Mouse (Mus musculus) heart, embryonic 16.5 days (tissue): Measurements from ENCODE around the gene Magi1. TPM values are rescaled to one million over a fixed set of nuclear protein-coding genes. Genes with fewer than 3 reads are reported as not detected.
"Not testable (repeated sequence)": the region's sequence is repeated elsewhere in the genome, so short reads cannot be mapped to it uniquely, and the experiment has no call there.

ENCODE experiments used
- ATAC-seq: fragments of 200-750 bp; cut with Nextera tagmentation; replicated peaks from 2 replicates; pipeline ENCODE4 v1.8.0; 2017; ENCODE audit warnings: moderate number of reproducible peaks; ENCODE audit not compliant: insufficient read depth, low FRiP score; ENCODE audit errors: extremely low read depth
- H3K27ac ChIP-seq: fragments of 300-500 bp; sonication (generic); 2 replicates; pipeline ENCODE4 v1.5.1; 2014; ENCODE audit warnings: mild to moderate bottlenecking, low read length, control low read depth, moderate library complexity
- H3K27me3 ChIP-seq: fragments of 300-500 bp; sonication (generic); 2 replicates; pipeline ENCODE4 v1.6.1; 2014; ENCODE audit warnings: low read length, mixed read lengths; ENCODE audit not compliant: control insufficient read depth, insufficient read depth
- H3K36me3 ChIP-seq: fragments of 300-500 bp; sonication (generic); 2 replicates; pipeline ENCODE4 v1.6.1; 2014; ENCODE audit not compliant: control insufficient read depth, insufficient read depth
- H3K4me1 ChIP-seq: fragments of 300-500 bp; sonication (generic); 2 replicates; pipeline ENCODE4 v1.6.1; 2014; ENCODE audit warnings: low read length, mixed read lengths; ENCODE audit not compliant: control insufficient read depth, insufficient read depth
- H3K4me2 ChIP-seq: fragments of 300-500 bp; sonication (generic); 2 replicates; pipeline ENCODE4 v1.6.1; 2014; ENCODE audit warnings: low read depth, mild to moderate bottlenecking, control low read depth, low read length
- H3K4me3 ChIP-seq: fragments of 300-500 bp; sonication (generic); 2 replicates; pipeline ENCODE4 v1.5.1; 2014; ENCODE audit warnings: mild to moderate bottlenecking, control low read depth, low read length
- H3K9ac ChIP-seq: fragments of 300-500 bp; sonication (generic); 2 replicates; pipeline ENCODE4 v1.6.1; 2014; ENCODE audit warnings: low read length, control low read depth
- H3K9me3 ChIP-seq: fragments of 300-500 bp; sonication (generic); replicated peaks from 2 replicates; pipeline ENCODE4 v1.6.1; 2016; ENCODE audit warnings: low read length; ENCODE audit not compliant: control insufficient read depth
- WGBS: fragments of 180-500 bp; shearing (Covaris S2); extraction: QIAGEN DNeasy Blood & Tissue Kit; methylation state at CpG from one replicate; pipeline ENCODE4 v1.1.7; 2014; 5-methylcytosine and 5-hydroxymethylcytosine counted together
- polyA plus RNA-seq: library from polyadenylated mRNA; unstranded; fragments of >200 nt; fragmentation: Nextera tagmentation; extraction: Ambion mirVana; gene quantifications from 2 replicates; pipeline ENCODE4 v1.2.1, GENCODE M21; 2015

Gene Magi1
- polyA plus RNA-seq, 1 experiment from 2014 or later: 6.3 TPM

GRCm38 (mm10) chr6:93666731-93667130 is 617.0 kb downstream of the Magi1 start:
- H3K27me3 ChIP-seq: no peaks in the 10 kb centered on the region
- no peaks in the 10 kb centered on the region for H3K36me3 ChIP-seq
- no peaks in the 10 kb centered on the region for H3K9me3 ChIP-seq
- 70% methylated on average over 2 of the region's 2 CpGs for WGBS
- no peaks in the 10 kb centered on the region for H3K4me1 ChIP-seq
- H3K4me2 ChIP-seq: no peak overlapping the region
- H3K27ac ChIP-seq: no peak overlapping the region
- H3K4me3 ChIP-seq: no peak overlapping the region
- ATAC-seq: no peak
- no peak overlapping the region for H3K9ac ChIP-seq

DNA sequence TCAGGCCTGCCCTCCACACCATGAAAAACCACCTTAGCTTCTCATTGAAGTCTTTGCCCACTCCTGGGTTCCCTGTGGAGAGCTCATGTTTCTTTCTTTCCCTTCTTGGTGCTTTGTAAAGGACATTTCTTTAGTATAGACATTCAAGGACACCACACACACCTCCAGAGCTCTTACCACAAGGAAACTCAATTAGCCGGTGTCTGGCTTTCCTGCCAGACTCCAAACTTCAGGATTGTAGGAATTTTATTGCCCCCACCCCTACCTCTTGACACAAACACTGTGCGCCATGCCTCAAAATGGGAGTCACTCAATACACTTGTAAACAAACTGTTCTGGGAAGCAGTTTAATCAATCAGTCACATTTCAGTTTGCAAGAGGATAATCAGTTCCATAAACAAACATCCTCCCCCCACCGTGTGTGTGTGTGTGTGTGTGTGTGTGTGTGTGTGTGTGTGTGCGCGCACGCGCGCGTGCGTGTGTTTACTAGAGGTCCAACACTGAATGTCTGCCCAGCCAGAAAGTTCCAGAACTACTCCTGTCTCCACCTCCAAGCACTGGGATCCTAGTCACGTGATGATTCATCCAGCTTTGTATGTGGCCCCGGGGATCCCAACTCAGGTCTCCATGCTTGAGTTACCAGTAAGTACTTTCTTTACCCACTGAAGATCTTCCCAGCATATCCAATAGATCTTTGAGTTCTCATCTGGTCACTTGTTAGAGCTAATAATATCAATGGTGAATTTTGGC is 618.5 kb downstream of the Magi1 start:
- H3K4me1 ChIP-seq: no peaks in the 10 kb centered on the region
- H3K27me3 ChIP-seq: no peaks in the 10 kb centered on the region
- H3K4me3 ChIP-seq: no peak overlapping the region
- no peak overlapping the region for H3K9ac ChIP-seq
- 86% methylated on average over 12 of the region's 12 CpGs for WGBS
- no peaks in the 10 kb centered on the region for H3K9me3 ChIP-seq
- no peak overlapping the region for H3K27ac ChIP-seq
- H3K36me3 ChIP-seq: no peaks in the 10 kb centered on the region
- no peak overlapping the region for H3K4me2 ChIP-seq
- no peak for ATAC-seq

- H3K36me3 ChIP-seq: no peaks in the 10 kb centered on the region
- WGBS: 71% methylated on average over 1 of the region's 1 CpGs
- H3K4me3 ChIP-seq: no peak overlapping the region
- no peak overlapping the region for H3K4me2 ChIP-seq
- no peak overlapping the region for H3K27ac ChIP-seq
- H3K4me1 ChIP-seq: peaks cover 6% of the 10 kb centered on the region
- H3K9me3 ChIP-seq: no peaks in the 10 kb centered on the region
- ATAC-seq: no peak
- H3K27me3 ChIP-seq: no peaks in the 10 kb centered on the region
- no peak overlapping the region for H3K9ac ChIP-seq
Observed at GRCm38 (mm10) chr6:93661139-93661538, 622.6 kb downstream of the Magi1 start.

DNA sequence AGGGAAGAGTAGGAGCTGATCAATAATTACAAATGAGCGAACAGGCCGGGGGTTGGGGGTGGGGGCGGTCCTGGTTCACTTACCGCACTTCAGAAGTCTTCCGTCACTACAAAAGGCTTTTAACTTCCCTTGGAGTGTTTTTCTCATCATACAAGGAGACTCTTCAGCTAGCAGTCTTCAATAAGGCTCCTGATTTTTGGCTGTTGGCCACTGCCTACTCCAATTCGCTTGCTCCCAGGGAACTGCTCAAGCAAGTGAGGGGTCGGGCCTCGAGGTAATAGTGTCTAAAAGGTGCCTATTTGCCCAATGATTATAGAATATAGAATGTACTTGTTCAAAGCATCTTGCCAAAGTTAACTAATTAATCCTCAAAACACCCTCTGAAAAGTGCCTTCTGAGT is 624.2 kb downstream of the Magi1 start:
- Histone ChIP-seq H3K36me3 (no peaks in the 10 kb centered on the region), H3K27ac (no peak overlapping the region), H3K4me1 (peaks cover 6% of the 10 kb centered on the region), H3K9ac (no peak overlapping the region), H3K9me3 (no peaks in the 10 kb centered on the region), H3K4me3 (no peak overlapping the region), H3K4me2 (no peak overlapping the region), H3K27me3 (no peaks in the 10 kb centered on the region)
- 73% methylated on average over 8 of the region's 8 CpGs for WGBS
- ATAC-seq: no peak

DNA sequence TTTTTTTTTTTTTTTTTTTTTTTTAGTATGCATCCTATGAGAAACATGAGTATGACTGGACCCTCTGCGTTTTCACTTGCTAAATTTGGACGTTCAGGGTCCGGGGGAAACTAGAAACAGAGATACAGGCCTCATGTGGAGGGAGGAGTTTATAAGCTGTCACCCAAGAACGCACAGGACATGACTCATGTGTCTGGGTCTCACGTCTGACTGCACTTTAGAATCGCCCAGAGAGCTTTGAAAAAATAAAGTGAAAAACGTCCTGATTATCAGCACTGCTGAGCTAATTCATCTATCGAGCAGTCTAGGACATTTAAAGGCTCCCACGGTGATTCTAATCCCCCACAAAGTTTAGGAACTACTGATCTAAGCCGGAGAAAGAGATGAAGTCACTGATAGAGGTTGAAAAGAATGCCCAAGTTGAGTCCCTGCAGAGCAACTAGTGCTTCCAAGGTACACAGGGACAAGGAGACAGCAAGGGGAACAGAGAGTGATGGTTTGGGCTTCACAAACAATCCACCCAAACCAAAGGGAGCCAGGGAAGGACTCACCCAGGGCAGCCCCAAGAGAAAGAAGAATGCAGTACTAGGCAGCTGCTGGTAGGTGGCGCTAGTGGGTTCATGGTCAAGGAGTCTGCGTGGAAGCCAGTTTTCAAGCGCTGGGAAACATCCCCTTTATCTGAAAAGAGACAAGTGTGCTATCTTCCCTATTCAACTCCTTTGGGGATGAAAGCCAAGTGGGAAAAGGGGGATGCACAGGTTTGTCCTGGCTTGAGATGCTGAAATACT is 626.3 kb downstream of the Magi1 start:
- Histone ChIP-seq H3K4me3 (no peak overlapping the region), H3K27me3 (no peaks in the 10 kb centered on the region), H3K4me2 (no peak overlapping the region), H3K9ac (no peak overlapping the region), H3K27ac (peak overlapping the region; percentile 59), H3K4me1 (peaks cover 6% of the 10 kb centered on the region), H3K36me3 (no peaks in the 10 kb centered on the region), H3K9me3 (no peaks in the 10 kb centered on the region)
- 13% methylated on average over 13 of the region's 13 CpGs for WGBS
- peak; percentile 82 for ATAC-seq

DNA sequence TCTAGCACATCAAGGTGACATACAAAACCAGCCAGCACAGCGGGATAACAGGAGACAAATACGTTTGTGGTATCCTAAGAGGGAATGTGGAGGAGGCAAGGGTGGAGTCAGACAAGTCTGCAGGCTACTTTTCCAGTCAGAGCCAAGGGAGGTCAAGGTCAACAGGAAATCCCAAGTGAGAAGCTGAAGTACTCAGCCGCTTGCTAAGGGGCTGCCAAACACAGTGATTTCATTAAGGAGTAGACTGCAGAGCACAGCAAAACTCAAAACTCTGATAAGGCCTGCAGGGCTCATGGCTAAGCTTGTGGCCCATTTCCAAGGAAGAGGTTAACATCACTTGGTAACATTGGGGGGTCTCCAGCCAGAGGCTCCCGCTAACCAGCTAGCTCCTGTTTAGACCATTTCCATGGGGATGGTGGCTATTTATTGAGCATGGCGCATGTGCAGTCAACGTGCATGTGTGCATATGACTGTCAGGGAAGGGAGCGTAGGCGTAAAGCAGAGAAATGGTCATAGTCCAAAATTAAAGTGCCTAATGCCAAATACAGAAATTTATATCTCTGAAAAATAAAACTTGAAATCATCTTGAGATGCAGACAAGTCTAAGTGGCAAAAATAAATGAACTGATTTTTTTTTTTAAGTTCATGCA is 635.0 kb downstream of the Magi1 start:
- 53% methylated on average over 8 of the region's 8 CpGs for WGBS
- Histone ChIP-seq H3K9ac (no peak overlapping the region), H3K4me1 (peaks cover 14% of the 10 kb centered on the region; the same call in 1 of the 2 replicates), H3K27ac (peak overlapping the region; percentile 9; the same call in 1 of the 2 replicates), H3K27me3 (no peaks in the 10 kb centered on the region), H3K4me2 (no peak overlapping the region), H3K4me3 (no peak overlapping the region), H3K36me3 (no peaks in the 10 kb centered on the region), H3K9me3 (no peaks in the 10 kb centered on the region)
- peak; percentile 79 for ATAC-seq

- not testable (repeated sequence) for ATAC-seq, H3K27me3 ChIP-seq, H3K4me3 ChIP-seq, H3K9ac ChIP-seq, H3K9me3 ChIP-seq, H3K4me1 ChIP-seq, H3K4me2 ChIP-seq, H3K36me3 ChIP-seq, H3K27ac ChIP-seq
- WGBS: 71% methylated on average over 5 of the region's 5 CpGs
Observed at GRCm38 (mm10) chr6:93629735-93630291, 653.9 kb downstream of the Magi1 start.

DNA sequence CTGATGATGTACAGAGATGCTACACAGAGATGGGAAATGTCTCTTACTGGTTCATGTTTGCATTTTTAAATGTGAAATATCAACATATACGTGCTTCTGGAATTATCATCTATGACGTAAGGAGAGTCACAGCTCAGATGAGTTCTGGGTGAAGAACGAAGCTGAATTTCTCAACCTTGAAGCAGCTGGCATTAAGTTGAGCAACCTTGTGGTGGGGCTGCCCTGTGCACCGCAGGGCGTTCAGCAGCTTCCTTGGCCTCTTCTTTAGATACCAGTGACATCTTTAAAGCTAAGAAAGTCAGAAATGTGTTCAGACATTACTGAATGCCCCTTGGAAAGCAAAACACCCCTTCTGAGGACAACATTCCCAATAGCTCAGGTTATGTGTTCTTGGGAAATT is 656.5 kb downstream of the Magi1 start:
- Histone ChIP-seq H3K9ac (no peak overlapping the region), H3K9me3 (no peaks in the 10 kb centered on the region), H3K4me1 (no peaks in the 10 kb centered on the region), H3K4me3 (no peak overlapping the region), H3K27me3 (no peaks in the 10 kb centered on the region), H3K36me3 (no peaks in the 10 kb centered on the region), H3K27ac (no peak overlapping the region), H3K4me2 (no peak overlapping the region)
- 84% methylated on average over 5 of the region's 5 CpGs for WGBS
- no peak for ATAC-seq
